Mouse (Mus musculus): ENCODE data around the gene Ucma.

Gene Ucma

GRCm38 (mm10) chr2:4975807-4976206 lies at the start of gene Ucma:
Ucma (plus strand) TSS chr2:4976122.
- no peak for DNase-seq (ENCODE audit: low read depth, low spot score)

GRCm38 (mm10) chr2:4927391-4927790 lies 48.5 kb upstream of the Ucma start:
- DNase-seq (ENCODE audit: low read depth, low spot score) = no peak

GRCm38 (mm10) chr2:4929230-4929629 lies 46.7 kb upstream of the Ucma start:
- no peak for DNase-seq (ENCODE audit: low read depth, low spot score)

- DNase-seq (ENCODE audit: low read depth, low spot score) = no peak
These were observed 41.4 kb upstream of the Ucma start for GRCm38 (mm10) chr2:4934516-4934915.

GRCm38 (mm10) chr2:4937931-4938330 lies 38.0 kb upstream of the Ucma start:
- no peak for DNase-seq (ENCODE audit: low read depth, low spot score)

- no peak for DNase-seq (ENCODE audit: low read depth, low spot score)
These were observed 35.1 kb upstream of the Ucma start for GRCm38 (mm10) chr2:4940861-4941260.

- peak; percentile 74 for DNase-seq (ENCODE audit: low read depth, low spot score)
These were observed 26.2 kb upstream of the Ucma start for GRCm38 (mm10) chr2:4949691-4950090.

GRCm38 (mm10) chr2:4950986-4951385 lies 24.9 kb upstream of the Ucma start:
- peak; percentile 55 for DNase-seq (ENCODE audit: low read depth, low spot score)

- peak; percentile 80 for DNase-seq (ENCODE audit: low read depth, low spot score)
These were observed 21.6 kb upstream of the Ucma start for GRCm38 (mm10) chr2:4954216-4954760.

GRCm38 (mm10) chr2:4958039-4958438 lies 17.9 kb upstream of the Ucma start:
- no peak for DNase-seq (ENCODE audit: low read depth, low spot score)

GRCm38 (mm10) chr2:4967806-4968205 lies 8.1 kb upstream of the Ucma start:
- no peak for DNase-seq (ENCODE audit: low read depth, low spot score)

GRCm38 (mm10) chr2:4969083-4969482 lies 6.8 kb upstream of the Ucma start:
- DNase-seq (ENCODE audit: low read depth, low spot score) = no peak

- DNase-seq (ENCODE audit: low read depth, low spot score) = no peak
These were observed 2.2 kb downstream of the Ucma start for GRCm38 (mm10) chr2:4978091-4978490.

- peak; percentile 45 for DNase-seq (ENCODE audit: low read depth, low spot score)
These were observed 8.1 kb downstream of the Ucma start for GRCm38 (mm10) chr2:4983987-4984386.

GRCm38 (mm10) chr2:4985000-4985399 lies 9.1 kb downstream of the Ucma start:
- no peak for DNase-seq (ENCODE audit: low read depth, low spot score)

- no peak for DNase-seq (ENCODE audit: low read depth, low spot score)
These were observed 10.9 kb downstream of the Ucma start for GRCm38 (mm10) chr2:4986798-4987197.

- no peak for DNase-seq (ENCODE audit: low read depth, low spot score)
These were observed 11.7 kb downstream of the Ucma start for GRCm38 (mm10) chr2:4987388-4988180.

GRCm38 (mm10) chr2:4988826-4989424 lies 13.0 kb downstream of the Ucma start:
- peak; percentile 70 for DNase-seq (ENCODE audit: low read depth, low spot score)

GRCm38 (mm10) chr2:4993584-4993983 lies 17.7 kb downstream of the Ucma start:
- DNase-seq (ENCODE audit: low read depth, low spot score) = no peak

- DNase-seq (ENCODE audit: low read depth, low spot score) = no peak
These were observed 18.5 kb downstream of the Ucma start for GRCm38 (mm10) chr2:4994436-4994835.

GRCm38 (mm10) chr2:4995646-4996045 lies 19.7 kb downstream of the Ucma start:
- DNase-seq (ENCODE audit: low read depth, low spot score) = no peak

- no peak for DNase-seq (ENCODE audit: low read depth, low spot score)
These were observed 20.5 kb downstream of the Ucma start for GRCm38 (mm10) chr2:4996421-4996824.

GRCm38 (mm10) chr2:4998905-4999304 lies 23.0 kb downstream of the Ucma start:
- DNase-seq (ENCODE audit: low read depth, low spot score) = peak; percentile 52

Data from A20 (cell line).